Mouse (Mus musculus) olfactory bulb, adult 2 months (tissue): ENCODE results near the gene Trmt44.

Experiments
- CTCF ChIP-seq: fragments of 200-500 bp; IDR thresholded peaks from 2 replicates; pipeline ENCODE4 v1.5.1; 2012; ENCODE audit warnings: low read depth, mild to moderate bottlenecking, low read length, moderate library complexity; ENCODE audit not compliant: insufficient read depth
- POLR2A ChIP-seq: fragments of 200-500 bp; IDR thresholded peaks from 2 replicates; pipeline ENCODE4 v1.6.1; 2012; ENCODE audit warnings: mild to moderate bottlenecking, low read depth, low read length, moderate library complexity; ENCODE audit not compliant: insufficient read depth

- TF ChIP-seq CTCF (no peak), POLR2A (no peak)
Observed at GRCm38 (mm10) chr5:35536271-35536670, 38.6 kb downstream of the Trmt44 start.
